Mouse (Mus musculus): ENCODE data around the gene Gtsf1. TPM values are rescaled to one million over a fixed set of nuclear protein-coding genes. Genes with fewer than 3 reads are reported as not detected.

The Gtsf1 gene
- not detected for total RNA-seq (2023)

DNA sequence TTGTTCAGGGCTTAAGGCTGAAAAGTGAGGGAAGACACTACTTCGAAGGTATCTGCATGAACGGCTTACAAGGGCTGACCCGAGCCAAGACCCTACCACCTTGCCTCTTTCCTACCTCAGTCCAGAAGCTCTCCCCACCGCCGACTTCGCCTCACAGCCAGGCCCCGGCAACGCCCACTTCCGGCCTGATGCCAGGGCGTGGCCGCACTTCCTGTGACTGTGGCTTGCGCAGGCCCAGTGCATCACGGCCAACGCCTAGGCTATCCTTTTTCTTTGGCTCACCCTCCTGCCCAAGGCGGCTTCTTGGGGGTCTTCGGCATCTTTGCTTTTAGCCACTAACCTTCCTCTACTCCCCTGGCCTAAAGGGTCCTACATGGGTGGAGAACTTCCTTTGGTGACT lies at the start of gene Gtsf1:
Gene Gtsf1, minus strand, starts transcription at position 230 of the 400 bp plus-strand sequence.

GRCm38 (mm10) chr15:103453551-103454218 lies 23.4 kb upstream of the Gtsf1 start, which contains the start of gene Nckap1l:
TSS of gene Nckap1l (plus strand) at chr15:103453794.

GRCm38 (mm10) chr15:103448369-103448768 lies 18.1 kb upstream of the Gtsf1 start, which contains the start of gene Gtsf2:
TSS of gene Gtsf2 (minus strand) at chr15:103448469.

GRCm38 (mm10) chr15:103366376-103367149 lies 63.7 kb downstream of the Gtsf1 start, which contains the start of gene Itga5:
TSS of gene Itga5 (minus strand) at chr15:103366763.

Other genes with a start within 250 kb of the Gtsf1 start
- gene Cbx5, start 190.7 kb downstream of the Gtsf1 start, total RNA-seq (2023), result 10 to 100 TPM; 25.8 to 31.2 TPM
- gene Hnrnpa1, start 190.0 kb downstream of the Gtsf1 start, total RNA-seq (2023), result 100 to 1,000 TPM; 523 to 560 TPM
- 1 to 10 TPM; 2.3 to 2.9 TPM for gene Nfe2, start 172.1 kb downstream of the Gtsf1 start, total RNA-seq (2023)
- gene Copz1, start 157.8 kb downstream of the Gtsf1 start, total RNA-seq (2023), result 10 to 100 TPM; 76.2 to 80.6 TPM
- not detected for gene Gpr84, start 119.9 kb downstream of the Gtsf1 start, total RNA-seq (2023)
- 1 to 10 TPM; 1.1 to 2.3 TPM for gene Zfp385a, start 90.4 kb downstream of the Gtsf1 start, total RNA-seq (2023)
- 1 to 10 TPM; 2.9 to 3.7 TPM for gene Itga5, start 63.7 kb downstream of the Gtsf1 start, total RNA-seq (2023)
- gene Gtsf2, start 18.0 kb upstream of the Gtsf1 start, total RNA-seq (2023), result not detected
- gene Nckap1l, start 23.3 kb upstream of the Gtsf1 start, total RNA-seq (2023), result 100 to 1,000 TPM; 140 to 147 TPM
- 10 to 100 TPM; 26.1 to 45.0 TPM for gene Pde1b, start 72.6 kb upstream of the Gtsf1 start, total RNA-seq (2023)
- not detected for gene Ppp1r1a, start 107.5 kb upstream of the Gtsf1 start, total RNA-seq (2023)
- not detected for gene Glycam1, start 134.6 kb upstream of the Gtsf1 start, total RNA-seq (2023)